In the genomic region with DNA sequence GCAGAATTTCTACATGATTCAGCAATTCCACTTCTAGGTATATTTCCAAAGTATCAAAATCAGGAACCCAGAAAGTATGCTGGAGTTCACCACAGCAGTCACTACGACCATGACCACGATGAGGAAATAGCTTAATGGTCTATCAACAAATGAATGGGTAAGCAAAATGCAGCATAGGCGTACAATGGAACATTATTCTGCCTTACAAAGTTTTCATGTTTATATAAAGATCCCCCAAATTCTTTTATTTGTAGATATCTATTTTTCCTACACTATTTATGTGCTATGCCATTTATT, we compare ENCODE assay signal across 15 mouse cellular contexts.
"Had no signal": no experiment of that assay in that cellular context is flagged by ENCODE, and none has a peak within 500 bp of the region (broad histone marks: within the 10 kb centered on the region; RNA-seq: fewer than 3 reads in every experiment).

No protein-coding gene starts in this region.

- H3K9ac ChIP-seq: neural tube, embryonic 13.5 days; neural tube, embryonic 15.5 days; stomach, embryonic 15.5 days had no signal

- H3K4me3 ChIP-seq: neural tube, embryonic 13.5 days; neural tube, embryonic 15.5 days; stomach, embryonic 15.5 days had no signal

- H3K4me1 ChIP-seq: neural tube, embryonic 13.5 days; stomach, embryonic 15.5 days had no signal

- H3K27me3 ChIP-seq: neural tube, embryonic 13.5 days; neural tube, embryonic 15.5 days; stomach, embryonic 15.5 days had no signal

- H3K4me2 ChIP-seq: neural tube, embryonic 13.5 days; neural tube, embryonic 15.5 days; stomach, embryonic 15.5 days had no signal

- DNase-seq: retina, postnatal 1 day; right cerebral cortex, postnatal 14 days; right cerebral cortex, postnatal 25 days; right cerebral cortex, postnatal 4 days; spleen, adult 18-20 months; thymus, adult 18-20 months; thymus, adult 2 months; thymus, postnatal 14 days; thymus, postnatal 25 days; thymus, postnatal 36 days; thymus, postnatal 4 days had no signal

- H3K36me3 ChIP-seq: neural tube, embryonic 13.5 days; neural tube, embryonic 15.5 days; stomach, embryonic 15.5 days had no signal

- H3K9me3 ChIP-seq: neural tube, embryonic 15.5 days; stomach, embryonic 15.5 days had no signal

- H3K27ac ChIP-seq: neural tube, embryonic 13.5 days; neural tube, embryonic 15.5 days; stomach, embryonic 15.5 days; stomach, postnatal 0 days had no signal
